Mouse (Mus musculus) cerebellum, adult 2 months (tissue): ENCODE data around the gene Vmn1r237. TPM values are rescaled to one million over a fixed set of nuclear protein-coding genes. Genes with fewer than 3 reads are reported as not detected.

Experiments
- DNase-seq, 2 experiments: peaks; one replicate each; pipeline ENCODE4 v3.0.0; 2021
- H3K27ac ChIP-seq: fragments of 200-500 bp; 2 replicates; pipeline ENCODE4 v1.5.1; 2012; ENCODE audit warnings: low read length, control low read depth, inconsistent platforms; ENCODE audit not compliant: insufficient read depth
- H3K27me3 ChIP-seq: fragments of 200-500 bp; 2 replicates; pipeline ENCODE4 v1.6.1; 2012; ENCODE audit warnings: inconsistent platforms, mild to moderate bottlenecking, low read length, moderate library complexity; ENCODE audit not compliant: control insufficient read depth, insufficient read depth
- H3K4me1 ChIP-seq: fragments of 200-500 bp; 2 replicates; pipeline ENCODE4 v1.6.1; 2011; ENCODE audit warnings: low read length; ENCODE audit not compliant: control insufficient read depth, insufficient read depth
- H3K4me3 ChIP-seq: fragments of 200-500 bp; replicated peaks from 2 replicates; pipeline ENCODE3; 2011; ENCODE audit warnings: mild to moderate bottlenecking, low read depth, low read length, control low read depth; ENCODE audit not compliant: insufficient read depth
- CTCF ChIP-seq: fragments of 200-500 bp; IDR thresholded peaks from 2 replicates; pipeline ENCODE4 v1.5.1; 2011; ENCODE audit warnings: low read depth, mild to moderate bottlenecking, control low read depth, low read length, moderate library complexity, borderline replicate concordance; ENCODE audit not compliant: insufficient read depth
- POLR2A ChIP-seq: fragments of 200-500 bp; IDR thresholded peaks from 2 replicates; pipeline ENCODE4 v1.6.1; 2011; ENCODE audit warnings: low read length, control low read depth, borderline replicate concordance; ENCODE audit not compliant: insufficient read depth
- WGBS: fragments of 180-500 bp; shearing (Covaris S2); methylation state at CpG from one replicate; pipeline ENCODE4 v1.1.7; 2018; 5-methylcytosine and 5-hydroxymethylcytosine counted together
- polyA plus RNA-seq: library from polyadenylated mRNA; depleted of rRNA; stranded (reverse); fragments of >200 nt; gene quantifications from 2 replicates; pipeline ENCODE4 v1.2.3, GENCODE M21; 2012; rRNA removed

The Vmn1r237 gene
- not detected in 2 replicates for polyA plus RNA-seq

DNA sequence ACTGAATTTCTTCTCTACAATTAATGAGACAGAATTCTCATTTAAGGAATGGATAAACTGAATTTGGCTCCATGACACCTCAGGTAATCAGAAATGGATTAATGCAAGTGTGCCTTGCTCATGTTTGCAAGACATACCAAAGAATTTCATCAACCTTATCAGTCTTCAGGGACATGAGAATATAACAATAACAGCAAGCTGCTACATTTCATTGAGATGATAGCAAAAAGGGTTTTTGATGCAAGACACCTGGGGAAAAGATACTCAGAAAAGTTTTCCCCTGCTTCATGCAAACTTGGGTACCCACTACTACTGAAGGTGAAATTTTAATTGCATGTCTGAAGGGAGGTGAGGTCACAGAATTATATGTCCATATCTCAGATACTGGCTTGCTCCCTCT lies at the start of gene Vmn1r237:
TSS of gene Vmn1r237 (plus strand) at position 301 of the 400 bp plus-strand sequence.
- no peak for TF ChIP-seq POLR2A
- TF ChIP-seq CTCF: no peak

DNA sequence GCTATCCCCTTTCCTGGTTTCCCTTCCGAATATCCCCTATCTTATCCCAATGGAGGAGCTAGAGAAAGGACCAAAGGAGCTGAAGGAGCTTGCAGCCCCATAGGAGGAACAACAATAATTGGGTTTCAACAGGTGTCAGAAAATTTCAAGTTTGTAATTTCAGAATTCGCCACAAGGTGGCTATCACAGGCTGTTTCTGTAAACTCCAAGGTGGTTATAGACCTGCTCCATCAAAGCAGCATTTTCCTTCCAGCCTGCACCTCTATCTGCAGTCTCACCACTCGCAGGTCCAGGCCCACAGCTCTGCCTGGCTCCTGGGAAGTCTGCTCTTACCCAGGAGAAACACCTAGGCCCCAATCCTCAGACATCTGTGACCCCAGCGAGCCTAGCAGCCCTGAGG lies 39.6 kb upstream of the Vmn1r237 start:
- Histone ChIP-seq H3K4me1 (no peaks in the 10 kb centered on the region), H3K4me3 (no peak overlapping the region), H3K27ac (no peak overlapping the region), H3K27me3 (no peaks in the 10 kb centered on the region)
- no peak for TF ChIP-seq POLR2A
- peak; percentile 44; the same call in 1 of the 2 replicates for TF ChIP-seq CTCF
- 7% methylated on average over 4 of the region's 4 CpGs for WGBS
- peak; percentile 18 to 50 for DNase-seq

More for the DNA sequence above, at the start of gene Vmn1r237:
- DNase-seq: no peak
- Histone ChIP-seq H3K4me1 (no peaks in the 10 kb centered on the region), H3K27ac (no peak within 1 kb of the TSS), H3K4me3 (no peak within 1 kb of the TSS), H3K27me3 (no peaks in the 10 kb centered on the region)

GRCm38 (mm10) chr17:21282642-21283041 lies 29.0 kb upstream of the Vmn1r237 start, which contains the start of gene Vmn1r236:
Vmn1r236 (plus strand) TSS chr17:21282942.
- no peak within 1 kb of the TSS for H3K27ac ChIP-seq
- H3K27me3 ChIP-seq: no peaks in the 10 kb centered on the region
- DNase-seq: no peak
- 76% methylated on average over 3 of the region's 3 CpGs for WGBS
- H3K4me3 ChIP-seq: no peak within 1 kb of the TSS
- TF ChIP-seq CTCF (no peak), POLR2A (no peak)
- no peaks in the 10 kb centered on the region for H3K4me1 ChIP-seq

DNA sequence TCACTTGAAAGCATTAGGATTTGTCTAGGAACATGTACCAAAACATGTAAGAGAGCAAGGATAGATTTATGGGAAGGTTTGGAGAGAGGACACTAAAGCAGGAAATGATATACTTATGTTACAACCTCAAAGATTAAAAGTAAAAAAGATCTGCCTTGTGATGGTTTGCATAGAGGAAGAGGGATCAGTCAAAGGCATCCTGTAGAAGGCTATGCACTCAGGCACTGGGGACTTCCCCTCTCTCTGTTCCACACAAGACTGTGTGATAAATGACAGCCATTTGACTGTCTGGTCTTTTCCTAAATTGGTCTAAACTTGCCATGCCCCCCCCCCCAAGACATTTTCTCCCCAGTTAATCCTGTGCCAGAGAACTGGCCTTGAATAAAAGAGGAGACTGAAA lies 27.3 kb upstream of the Vmn1r237 start:
- Histone ChIP-seq H3K27me3 (no peaks in the 10 kb centered on the region), H3K27ac (no peak overlapping the region), H3K4me1 (no peaks in the 10 kb centered on the region), H3K4me3 (no peak overlapping the region)
- DNase-seq: no peak
- TF ChIP-seq POLR2A (no peak), CTCF (no peak)

DNA sequence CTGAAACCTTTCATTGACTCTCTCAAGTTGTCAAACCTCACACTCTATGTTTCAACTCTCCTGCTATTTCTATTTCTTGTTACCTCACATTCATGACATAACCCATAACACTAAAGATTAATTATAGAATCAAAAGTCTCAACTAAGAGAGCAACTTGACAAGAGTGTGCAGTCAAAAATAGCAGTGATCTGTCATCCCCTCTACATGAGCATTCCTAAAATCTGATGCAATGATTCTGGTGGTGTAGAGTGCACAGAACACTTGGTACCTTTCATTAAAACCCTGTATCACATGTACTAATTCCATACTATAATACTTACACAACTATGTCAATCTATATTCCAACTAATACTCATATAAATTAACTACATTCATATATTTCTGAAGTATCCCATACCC lies 22.0 kb upstream of the Vmn1r237 start:
- Histone ChIP-seq H3K4me1 (no peaks in the 10 kb centered on the region), H3K27me3 (no peaks in the 10 kb centered on the region), H3K4me3 (no peak overlapping the region), H3K27ac (no peak overlapping the region)
- no peak for DNase-seq
- no peak for TF ChIP-seq POLR2A
- TF ChIP-seq CTCF: no peak

Other genes with a start within 250 kb of the Vmn1r237 start
- not detected in 2 replicates for gene Vmn1r234, start 85.8 kb upstream of the Vmn1r237 start, polyA plus RNA-seq
- gene Vmn1r235, start 55.5 kb upstream of the Vmn1r237 start, polyA plus RNA-seq: not detected in 2 replicates
- gene Vmn1r236, start 28.9 kb upstream of the Vmn1r237 start, polyA plus RNA-seq: not detected in 2 replicates
- 1.8 TPM in 2 replicates for gene Zfp677, start 71.9 kb downstream of the Vmn1r237 start, polyA plus RNA-seq
- gene Zfp54, start 111.4 kb downstream of the Vmn1r237 start, polyA plus RNA-seq: 1.5 and 1.7 TPM in 2 replicates
- 4.3 and 4.8 TPM in 2 replicates for gene Zfp51, start 138.5 kb downstream of the Vmn1r237 start, polyA plus RNA-seq
- gene Zfp53, start 177.1 kb downstream of the Vmn1r237 start, polyA plus RNA-seq: 3.4 TPM in 2 replicates
- gene Zfp52, start 223.7 kb downstream of the Vmn1r237 start, polyA plus RNA-seq: 3.5 and 4.0 TPM in 2 replicates